Mouse (Mus musculus) c-Kit-negative CD71-positive TER-119-positive erythroid progenitor cells, embryonic 14.5 days (primary cell): Measurements from ENCODE around the gene Csrp1.

Experiments
- DNase-seq: peaks from one replicate; pipeline ENCODE4 v3.0.0-alpha.2; 2013; ENCODE audit warnings: low read depth, low spot score

The Csrp1 gene

DNA sequence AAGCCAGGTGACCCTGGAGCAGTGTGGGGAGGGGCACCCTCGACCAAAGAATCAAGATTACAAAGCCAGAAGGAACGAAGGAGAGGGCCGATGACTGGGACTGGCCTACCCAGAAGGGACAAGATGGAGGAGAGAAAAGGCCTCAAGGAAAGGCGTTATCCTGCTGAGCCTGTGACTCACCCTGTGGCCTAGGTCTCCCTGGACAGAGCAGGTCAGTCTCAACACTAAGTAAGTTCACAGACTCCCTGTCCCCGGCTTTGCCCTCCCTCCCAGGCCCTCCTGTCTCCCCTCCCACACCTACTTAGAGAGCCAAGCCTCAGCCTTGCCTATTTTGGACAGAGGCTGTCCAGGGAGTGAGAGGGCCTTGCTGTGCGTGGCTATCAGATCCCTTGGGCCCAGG is at the start of gene Csrp1:
TSS of gene Csrp1 (plus strand) at position 79 of the 400 bp plus-strand sequence.
- no peak for DNase-seq

DNA sequence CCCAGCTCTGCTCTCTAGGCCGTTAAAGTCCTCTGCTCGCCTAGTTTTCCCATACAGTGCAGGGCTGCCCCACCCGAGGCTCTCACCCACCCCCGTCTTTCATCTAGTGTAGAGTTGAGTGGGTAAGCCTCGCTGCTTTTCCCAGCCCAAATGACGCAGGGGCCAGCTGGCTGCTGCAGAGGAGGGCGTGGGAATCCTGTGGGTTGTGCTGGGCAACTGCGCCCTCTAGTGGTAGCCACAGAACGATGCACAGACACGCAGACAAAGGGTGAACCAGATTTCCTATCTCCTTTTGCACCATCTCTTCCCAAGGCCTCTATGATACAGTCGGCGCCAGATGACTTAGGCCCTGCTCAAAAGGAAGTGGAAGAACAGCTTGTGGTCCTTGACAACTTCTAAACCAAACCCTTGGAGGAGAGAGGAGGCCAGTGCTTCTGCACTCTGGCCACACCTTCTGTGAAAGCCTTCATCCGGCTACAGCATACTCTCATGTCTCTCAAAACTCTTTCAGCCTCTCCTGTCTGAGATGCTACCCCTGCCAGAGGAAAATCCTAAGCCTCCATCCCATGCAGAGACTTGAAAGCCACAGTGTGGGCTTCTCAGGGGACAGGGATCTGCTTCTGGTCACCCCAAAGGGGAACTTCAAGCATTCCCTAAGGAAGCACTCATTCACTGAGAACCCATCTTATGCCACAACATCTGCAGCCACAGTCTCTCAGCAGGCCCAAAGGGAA is 49.3 kb upstream of the Csrp1 start:
- DNase-seq, result peak; percentile 35

DNA sequence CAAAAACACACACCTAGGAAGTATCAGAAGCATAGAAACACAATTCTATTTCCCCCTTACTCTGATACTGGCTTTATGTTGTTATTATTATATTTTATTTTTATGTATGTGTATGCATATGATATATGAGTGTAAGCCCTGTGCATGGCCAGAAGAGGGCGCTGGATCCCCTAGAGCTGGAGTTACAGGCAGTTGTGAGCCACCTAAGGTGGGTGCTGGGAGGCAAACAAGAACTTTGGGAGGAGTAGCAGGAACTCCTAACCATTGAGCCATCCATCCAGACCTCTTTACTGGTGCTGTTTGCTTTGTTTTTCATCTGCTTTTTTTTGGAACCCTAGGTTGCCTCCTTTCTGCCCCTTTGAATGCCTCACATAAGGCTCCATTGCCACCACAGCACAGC is 48.5 kb upstream of the Csrp1 start:
- DNase-seq, result no peak

DNA sequence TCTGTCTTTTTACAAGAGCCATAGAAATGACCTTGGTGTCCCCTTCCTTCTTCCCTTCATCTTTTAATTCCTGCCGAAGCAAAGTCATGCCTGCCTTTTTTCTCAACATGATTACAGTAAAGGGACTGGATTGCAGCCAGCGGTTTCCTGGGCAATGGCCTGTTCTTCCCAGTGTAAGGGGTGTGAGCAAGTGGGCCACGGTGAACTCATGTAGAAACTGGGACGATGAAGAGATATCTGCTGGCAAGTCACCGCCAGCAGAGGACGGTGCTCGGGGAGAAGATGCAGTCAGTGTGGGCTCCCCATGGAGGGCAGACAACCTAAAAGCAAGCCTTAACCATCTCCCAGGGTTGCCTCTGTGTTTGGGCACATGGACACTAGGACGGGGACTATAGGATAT is 47.9 kb upstream of the Csrp1 start:
- DNase-seq, result no peak

DNA sequence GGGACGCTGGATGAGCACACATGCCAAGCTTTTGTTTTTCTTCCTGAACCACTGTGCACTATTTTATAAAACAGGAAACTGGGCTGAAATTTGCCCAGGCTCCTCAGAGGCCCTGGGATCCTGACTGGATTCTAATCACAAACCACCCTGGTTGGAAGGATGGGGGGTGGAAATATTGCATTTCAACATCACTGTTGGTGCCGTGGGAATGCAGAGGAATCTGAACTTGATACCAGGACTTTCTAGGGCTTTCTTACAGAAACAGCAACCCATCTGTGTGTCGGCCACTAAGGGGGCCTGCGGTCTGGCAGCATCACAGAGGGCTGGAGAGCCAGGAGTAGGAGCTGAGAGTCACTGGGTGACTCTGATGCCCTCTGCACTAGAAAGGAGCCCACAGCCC is 47.5 kb upstream of the Csrp1 start:
- DNase-seq, result no peak

DNA sequence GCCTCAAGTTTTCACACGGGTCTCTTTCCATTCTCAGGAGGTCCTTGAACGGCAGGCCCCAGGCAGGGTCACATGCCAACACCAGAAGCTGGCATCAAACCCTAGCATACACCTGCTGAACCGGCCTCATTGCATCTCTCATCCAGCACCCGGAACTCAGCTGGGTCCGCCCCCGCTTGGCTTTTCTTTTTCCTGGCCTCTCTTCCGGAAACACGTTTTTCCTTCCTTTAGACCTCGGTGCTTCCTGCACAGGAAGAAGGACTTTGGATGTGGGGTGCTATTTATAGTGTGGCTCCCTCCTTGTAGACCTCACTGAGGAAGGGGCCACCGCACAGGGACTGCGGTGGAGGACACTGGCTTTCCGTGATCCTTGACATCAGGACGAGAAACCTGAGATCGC is 46.4 kb upstream of the Csrp1 start:
- no peak for DNase-seq

DNA sequence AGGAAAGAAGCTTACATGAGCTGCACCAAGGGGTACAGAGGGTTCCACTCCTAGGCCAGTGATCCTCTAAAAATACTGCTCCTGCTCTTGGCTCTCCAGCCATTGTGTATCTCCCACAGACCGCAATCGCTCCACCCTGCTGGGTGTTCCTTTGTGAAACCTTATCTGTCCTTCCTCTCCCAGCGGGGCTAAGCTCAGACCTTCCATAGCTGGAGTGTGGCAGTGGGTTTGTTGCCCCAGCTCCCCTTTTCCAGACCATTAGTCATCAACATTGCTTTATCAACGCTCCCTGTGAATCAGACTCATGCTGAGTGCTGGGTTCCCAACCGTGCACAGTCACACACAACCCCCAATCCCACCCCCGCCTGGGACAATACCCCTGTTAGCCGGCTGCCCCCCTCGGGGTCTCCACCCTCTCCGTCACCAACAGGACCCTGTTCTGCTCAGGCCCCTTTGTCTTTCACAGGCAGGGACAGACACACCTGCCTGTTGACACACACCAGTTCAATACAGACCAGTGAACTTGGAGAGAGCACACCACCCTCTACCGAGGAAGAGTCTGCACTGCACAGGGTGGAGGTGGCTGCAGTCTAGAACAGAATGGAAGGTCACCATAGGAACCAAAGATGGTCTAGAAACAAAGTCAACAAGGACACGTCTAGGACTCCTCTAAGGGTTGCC is 44.3 kb upstream of the Csrp1 start:
- DNase-seq, result no peak

DNA sequence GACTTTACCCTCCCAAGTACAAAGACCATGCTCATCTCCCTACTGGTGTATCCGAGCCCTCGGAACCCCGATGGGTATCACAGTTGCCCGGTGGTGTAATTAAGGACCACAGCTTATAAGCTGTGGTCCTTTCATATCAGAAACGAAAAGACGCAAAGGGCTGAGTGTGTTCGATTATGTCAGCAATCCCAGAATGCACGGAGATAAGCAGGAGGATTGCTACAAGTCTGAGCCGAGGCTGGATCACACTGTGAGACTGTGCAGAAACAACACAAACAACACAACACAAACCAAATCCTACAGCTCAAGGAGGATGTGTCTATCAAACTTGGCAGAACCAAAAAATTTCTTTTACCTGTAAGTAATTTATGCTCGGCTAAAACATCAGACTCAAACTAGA is 43.6 kb upstream of the Csrp1 start:
- DNase-seq, result no peak

DNA sequence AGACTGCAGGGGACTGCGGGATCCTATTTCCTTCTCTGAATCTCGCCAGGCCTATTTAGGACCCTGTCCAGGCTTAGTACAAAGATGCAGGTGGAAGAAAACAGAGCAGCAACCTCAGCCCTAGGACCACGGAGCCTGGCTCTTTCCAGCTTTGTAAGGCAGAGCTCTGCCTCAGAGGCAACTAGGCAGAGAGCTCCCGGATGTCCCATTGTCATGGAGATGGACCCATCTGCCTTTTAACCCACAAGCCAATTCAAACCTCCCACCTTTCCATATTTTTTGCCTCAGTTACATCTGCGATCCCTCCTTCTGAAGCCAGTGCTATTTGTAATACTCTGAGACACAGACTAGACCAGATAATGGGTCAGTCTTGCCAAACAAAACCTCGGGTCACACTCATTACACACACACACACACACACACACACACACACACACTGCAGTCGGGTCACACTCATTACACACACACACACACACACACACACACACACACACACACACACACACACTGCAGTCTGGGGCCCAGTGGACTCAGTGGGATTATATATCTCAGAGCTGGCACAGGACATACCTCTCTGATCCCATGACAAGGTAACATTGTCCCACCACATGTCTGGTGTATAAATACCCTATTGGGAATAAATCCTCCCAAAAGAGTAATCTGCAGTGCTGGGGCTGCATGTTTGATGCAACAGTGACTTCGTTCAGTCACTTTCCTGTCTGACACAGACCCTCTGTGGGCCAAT is 42.8 kb upstream of the Csrp1 start:
- DNase-seq, result no peak

DNA sequence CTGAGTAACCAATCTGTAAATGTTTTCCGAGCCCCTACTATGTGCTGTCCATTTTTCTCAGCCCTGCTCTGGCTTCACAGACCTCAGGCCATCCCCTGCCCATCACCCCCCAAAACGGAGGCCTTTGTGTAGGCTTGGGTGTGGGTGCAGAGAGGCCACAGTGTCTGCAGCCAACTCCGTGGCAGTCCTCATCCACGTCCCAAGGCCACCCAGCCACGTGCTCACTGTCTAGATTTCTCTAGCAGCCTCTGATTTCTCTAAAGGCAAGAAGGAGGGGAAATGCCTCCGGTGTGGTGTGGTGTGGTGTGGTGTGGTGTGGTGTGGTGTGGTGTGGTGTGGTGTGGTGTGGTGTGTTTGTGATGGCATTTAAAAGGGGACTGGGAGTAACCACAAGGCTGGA is 41.7 kb upstream of the Csrp1 start:
- no peak for DNase-seq

DNA sequence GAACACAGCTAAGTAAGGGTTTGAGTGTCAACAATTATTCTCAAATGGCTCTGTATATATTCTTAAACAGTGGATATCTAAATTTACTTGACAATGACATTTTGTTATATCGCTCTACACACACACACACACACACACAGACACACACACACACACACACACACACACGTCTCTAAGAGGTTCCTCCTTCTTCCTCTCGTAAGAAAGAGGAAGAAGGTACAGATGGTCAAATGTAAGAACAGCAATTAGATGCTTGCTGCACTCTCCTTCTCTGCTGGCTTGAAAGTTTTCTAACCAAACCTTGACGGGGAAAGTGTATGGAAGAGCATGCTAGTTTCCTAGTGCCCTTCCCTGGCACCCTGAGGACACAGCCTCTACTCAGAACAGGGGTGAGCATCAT is 39.1 kb upstream of the Csrp1 start:
- no peak for DNase-seq

DNA sequence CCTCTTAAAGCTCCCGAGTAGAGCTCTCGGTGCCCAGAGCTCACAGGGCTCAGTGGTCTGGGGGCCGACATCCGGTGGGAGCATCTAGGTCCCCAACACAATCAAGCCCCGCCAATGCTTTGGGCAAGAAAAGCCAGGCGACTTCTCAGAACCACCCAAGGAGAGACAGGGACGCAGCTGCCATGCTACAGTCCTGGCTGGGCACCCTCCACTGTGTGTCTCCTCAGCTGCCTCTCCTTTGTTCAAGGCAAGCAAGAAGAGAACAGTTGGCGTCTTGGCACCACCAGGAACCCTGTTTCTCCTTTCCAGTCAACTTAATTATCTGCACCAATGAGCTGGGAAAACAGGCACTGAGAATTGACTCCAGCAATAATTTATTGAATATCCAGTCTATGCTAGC is 38.7 kb upstream of the Csrp1 start:
- DNase-seq, result no peak

DNA sequence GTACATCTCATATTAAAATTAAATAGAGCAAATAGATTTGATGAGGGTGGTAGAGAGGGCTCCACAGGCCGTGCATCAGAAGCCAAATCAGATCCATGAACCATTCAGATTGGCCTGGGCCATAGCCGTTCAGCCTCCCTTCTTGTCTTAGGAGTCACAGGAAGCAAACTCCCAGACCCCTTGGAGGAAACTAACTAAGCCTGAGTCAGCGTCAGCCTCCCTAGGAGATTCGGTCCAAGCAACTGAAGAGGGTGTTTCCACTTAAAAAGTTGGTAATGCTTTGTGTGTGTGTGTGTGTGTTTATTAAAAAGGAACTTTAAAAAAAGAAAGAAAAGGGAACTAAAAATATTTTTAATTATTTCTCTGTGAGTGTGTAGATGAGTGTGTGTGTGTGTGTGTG is 35.0 kb upstream of the Csrp1 start:
- DNase-seq, result no peak

DNA sequence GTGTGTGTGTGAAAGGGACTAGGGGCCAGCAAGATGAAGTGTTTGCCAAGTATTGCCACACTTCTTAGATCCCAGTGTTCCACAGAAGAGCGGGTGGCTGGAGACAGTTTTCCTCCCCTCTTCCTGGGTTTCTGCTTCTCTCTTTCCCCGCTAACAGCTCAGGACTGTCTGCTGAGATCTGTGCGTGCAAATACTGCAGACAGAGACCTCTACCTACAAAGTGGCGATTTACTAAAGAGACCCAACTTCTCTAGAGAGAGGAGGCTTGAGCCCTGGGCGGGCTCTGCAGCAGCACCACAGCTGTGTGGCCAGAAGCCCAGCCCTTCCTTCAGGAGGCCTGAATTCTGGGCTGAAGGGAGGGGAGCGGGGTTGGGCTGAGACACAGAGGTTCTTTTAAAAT is 34.5 kb upstream of the Csrp1 start:
- no peak for DNase-seq

DNA sequence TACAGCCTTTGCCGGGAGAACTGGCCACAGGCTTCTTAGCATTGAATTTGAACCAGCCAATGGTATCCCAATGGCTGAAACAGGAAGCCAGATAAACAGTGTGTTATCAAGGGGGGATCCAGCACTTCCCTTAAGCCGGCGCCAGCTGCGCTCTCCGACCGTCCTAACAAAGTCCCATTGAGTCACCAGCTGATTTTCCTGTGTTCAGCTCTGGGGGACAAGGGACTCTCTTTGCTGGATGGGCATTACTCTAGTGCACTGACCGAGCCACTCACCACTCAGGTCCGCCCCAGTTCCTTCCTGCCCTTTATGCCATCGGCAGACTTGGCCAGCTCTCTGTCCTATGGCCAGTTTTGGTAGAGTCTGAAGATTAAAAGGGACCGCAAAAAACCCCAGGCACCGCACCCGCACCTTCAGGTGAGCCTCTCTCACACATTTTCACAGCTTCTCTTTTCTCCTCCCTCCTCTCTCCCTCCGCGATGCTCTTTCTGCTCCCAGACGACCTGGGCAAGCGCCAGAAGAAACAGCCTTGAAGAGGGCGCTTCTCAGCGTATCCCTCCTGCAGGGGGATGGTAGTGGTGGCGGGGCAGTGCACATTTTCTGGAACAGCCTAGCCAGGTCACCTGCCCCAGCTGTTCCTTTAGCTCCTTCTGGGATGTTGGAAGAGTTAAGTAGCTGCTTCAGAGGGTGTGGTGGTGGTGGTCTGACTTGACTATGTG is 32.9 kb upstream of the Csrp1 start:
- no peak for DNase-seq

DNA sequence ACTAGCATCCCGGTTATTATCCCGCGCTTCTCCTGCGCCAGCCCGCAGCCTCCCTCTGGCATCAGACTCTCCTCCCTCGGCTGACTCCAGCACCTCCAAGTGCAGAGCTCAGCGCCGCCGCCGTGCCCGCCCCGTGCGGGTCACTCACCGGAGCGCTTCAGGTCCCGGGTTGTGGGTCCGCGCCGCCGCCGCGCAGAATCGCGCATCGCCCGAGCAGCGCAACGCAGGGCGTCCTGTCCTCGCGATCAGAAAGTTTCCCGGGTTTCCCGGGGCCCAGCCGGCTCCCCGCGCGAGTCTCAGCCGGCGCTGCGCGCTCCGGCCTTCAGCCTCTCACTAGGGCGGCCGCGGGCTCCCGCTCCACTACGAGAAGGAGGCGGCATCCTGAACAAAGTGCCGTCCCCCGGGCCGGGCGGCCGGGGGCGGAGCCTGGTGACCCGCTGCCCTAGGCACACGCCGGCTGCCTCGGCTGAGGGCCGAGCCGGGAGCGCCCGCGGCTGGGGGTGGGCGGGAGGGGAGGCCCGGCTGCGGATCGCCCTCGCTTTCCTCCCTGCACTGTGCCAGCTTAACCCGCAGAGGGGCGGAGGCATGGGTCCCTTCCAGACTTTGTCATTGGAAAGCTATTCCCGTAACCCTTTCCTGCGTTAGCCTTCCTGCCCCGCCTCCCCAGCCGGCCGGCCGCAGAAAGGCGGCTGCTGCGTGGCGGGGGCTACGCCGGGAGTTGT is 31.9 kb upstream of the Csrp1 start:
- no peak for DNase-seq

DNA sequence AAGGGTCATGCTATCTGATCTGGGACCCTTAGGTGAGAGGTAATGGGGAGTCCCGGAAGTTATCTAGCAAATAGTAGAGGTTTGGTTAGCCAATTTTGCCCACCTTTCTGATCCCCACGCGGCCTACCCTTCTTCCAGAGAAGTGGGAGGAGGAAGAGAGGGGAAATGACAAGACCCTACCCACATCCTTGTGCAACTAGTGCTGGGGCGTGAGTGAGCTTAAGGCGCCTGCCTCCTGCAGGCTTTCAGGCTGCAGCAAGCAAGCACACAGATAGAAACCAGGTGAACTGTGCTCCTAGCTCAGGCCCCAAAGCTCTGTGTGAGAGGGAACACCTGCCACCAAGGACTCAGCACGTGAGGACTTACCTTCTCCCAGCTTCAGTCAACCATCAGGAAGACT is 31.2 kb upstream of the Csrp1 start:
- DNase-seq, result no peak

DNA sequence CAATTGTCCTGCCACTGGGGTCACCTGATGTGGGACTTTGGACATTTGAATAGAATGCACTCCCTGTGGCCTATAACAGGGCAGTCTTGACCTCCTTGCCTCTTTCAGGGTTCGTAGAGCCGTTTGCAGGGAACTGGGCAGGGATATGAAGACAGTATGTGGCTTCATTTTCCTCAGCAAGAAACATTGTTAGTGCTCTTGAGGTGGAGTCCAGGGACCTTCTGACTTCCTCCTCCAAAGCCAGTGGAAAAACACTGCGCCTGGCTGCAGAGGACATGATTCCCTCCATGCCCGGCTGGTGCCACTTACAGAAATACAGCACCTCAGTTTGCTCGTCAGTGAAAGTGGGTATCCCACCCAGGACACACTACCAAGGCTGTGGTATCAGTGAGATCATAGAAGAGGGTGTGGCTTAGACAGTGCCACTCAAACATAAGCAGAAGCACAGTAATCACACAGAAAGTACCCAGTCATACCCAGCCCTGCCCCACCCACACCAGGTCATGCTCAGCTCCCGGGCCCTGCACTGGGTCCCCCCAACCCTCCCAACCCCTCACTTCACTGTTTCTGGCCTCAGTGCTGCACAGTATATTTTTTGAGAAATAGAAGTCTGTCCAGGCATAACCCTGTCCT is 29.0 kb upstream of the Csrp1 start:
- DNase-seq, result no peak

DNA sequence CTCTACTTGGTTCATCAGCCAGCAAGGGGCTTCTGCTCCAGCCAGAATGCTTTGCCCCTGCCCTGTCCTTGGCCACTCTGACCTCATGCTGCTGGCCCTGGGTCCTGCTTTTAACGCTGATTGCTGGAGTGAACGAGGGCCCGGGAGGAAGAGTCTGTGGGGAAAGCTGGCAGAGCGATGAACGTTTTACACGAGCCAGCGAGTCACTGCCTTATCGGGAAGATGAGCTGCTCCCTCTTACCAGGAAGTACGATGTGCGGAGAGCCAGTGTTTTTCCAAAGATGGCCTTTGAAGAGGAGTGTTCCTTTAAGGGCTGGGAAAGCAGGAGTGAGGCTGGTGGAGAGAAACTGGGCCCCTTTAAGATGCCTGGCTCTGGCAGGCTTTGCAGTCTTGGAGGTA is 28.4 kb upstream of the Csrp1 start:
- DNase-seq, result no peak

DNA sequence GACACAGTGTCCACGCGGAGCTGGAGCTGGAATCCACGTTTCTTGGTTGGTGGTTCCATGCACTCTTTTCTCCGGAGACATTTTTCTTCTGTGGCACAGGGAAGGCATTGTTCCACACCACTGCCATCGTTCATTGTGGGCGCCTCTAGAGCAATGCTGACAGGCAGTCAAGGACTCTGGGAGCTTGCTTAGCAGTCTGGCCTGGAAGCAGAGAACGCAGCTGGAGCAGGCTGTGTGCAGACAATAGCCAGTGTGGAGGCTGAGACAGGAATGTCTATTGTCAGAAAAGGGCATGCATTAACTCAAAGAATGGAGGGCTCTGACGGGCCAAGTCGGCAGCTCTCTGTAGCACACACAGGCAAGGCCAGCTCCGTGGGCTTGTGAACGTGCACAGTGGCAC is 25.7 kb upstream of the Csrp1 start:
- no peak for DNase-seq

DNA sequence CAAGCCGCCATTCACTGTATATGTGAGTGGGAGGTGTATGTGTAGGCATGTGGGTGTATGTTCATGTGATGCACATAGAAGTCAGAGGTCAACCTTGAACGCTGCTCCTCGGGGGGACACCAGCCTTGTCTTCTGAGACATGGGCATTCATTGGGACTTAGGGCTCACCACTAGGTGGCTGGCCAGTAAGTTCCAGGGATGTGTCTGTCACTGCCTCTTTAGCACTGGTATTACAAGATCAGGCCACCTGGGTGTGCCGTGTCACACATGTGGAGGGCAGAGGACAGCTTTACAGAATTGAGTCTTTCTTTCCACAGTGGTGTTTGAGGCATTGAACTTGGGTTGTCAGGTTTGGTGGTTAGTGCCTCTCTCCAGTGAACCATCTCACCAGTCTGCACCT is 22.4 kb upstream of the Csrp1 start:
- DNase-seq, result no peak
